Mouse (Mus musculus) heart, embryonic 16.5 days (tissue): ENCODE results near the gene Rfpl4. TPM values are rescaled to one million over a fixed set of nuclear protein-coding genes. Genes with fewer than 3 reads are reported as not detected.
"Not testable (repeated sequence)": the region's sequence is repeated elsewhere in the genome, so short reads cannot be mapped to it uniquely, and the experiment has no call there.

Source experiments
- ATAC-seq: fragments of 200-750 bp; cut with Nextera tagmentation; replicated peaks from 2 replicates; pipeline ENCODE4 v1.8.0; 2017; ENCODE audit warnings: moderate number of reproducible peaks; ENCODE audit not compliant: insufficient read depth, low FRiP score; ENCODE audit errors: extremely low read depth
- H3K27ac ChIP-seq: fragments of 300-500 bp; sonication (generic); 2 replicates; pipeline ENCODE4 v1.5.1; 2014; ENCODE audit warnings: mild to moderate bottlenecking, low read length, control low read depth, moderate library complexity
- H3K27me3 ChIP-seq: fragments of 300-500 bp; sonication (generic); 2 replicates; pipeline ENCODE4 v1.6.1; 2014; ENCODE audit warnings: low read length, mixed read lengths; ENCODE audit not compliant: control insufficient read depth, insufficient read depth
- H3K36me3 ChIP-seq: fragments of 300-500 bp; sonication (generic); 2 replicates; pipeline ENCODE4 v1.6.1; 2014; ENCODE audit not compliant: control insufficient read depth, insufficient read depth
- H3K4me1 ChIP-seq: fragments of 300-500 bp; sonication (generic); 2 replicates; pipeline ENCODE4 v1.6.1; 2014; ENCODE audit warnings: low read length, mixed read lengths; ENCODE audit not compliant: control insufficient read depth, insufficient read depth
- H3K4me2 ChIP-seq: fragments of 300-500 bp; sonication (generic); 2 replicates; pipeline ENCODE4 v1.6.1; 2014; ENCODE audit warnings: low read depth, mild to moderate bottlenecking, control low read depth, low read length
- H3K4me3 ChIP-seq: fragments of 300-500 bp; sonication (generic); 2 replicates; pipeline ENCODE4 v1.5.1; 2014; ENCODE audit warnings: mild to moderate bottlenecking, control low read depth, low read length
- H3K9ac ChIP-seq: fragments of 300-500 bp; sonication (generic); 2 replicates; pipeline ENCODE4 v1.6.1; 2014; ENCODE audit warnings: low read length, control low read depth
- H3K9me3 ChIP-seq: fragments of 300-500 bp; sonication (generic); replicated peaks from 2 replicates; pipeline ENCODE4 v1.6.1; 2016; ENCODE audit warnings: low read length; ENCODE audit not compliant: control insufficient read depth
- WGBS: fragments of 180-500 bp; shearing (Covaris S2); extraction: QIAGEN DNeasy Blood & Tissue Kit; methylation state at CpG from one replicate; pipeline ENCODE4 v1.1.7; 2014; 5-methylcytosine and 5-hydroxymethylcytosine counted together
- polyA plus RNA-seq: library from polyadenylated mRNA; unstranded; fragments of >200 nt; fragmentation: Nextera tagmentation; extraction: Ambion mirVana; gene quantifications from 2 replicates; pipeline ENCODE4 v1.2.1, GENCODE M21; 2015

The Rfpl4 gene
- not detected in 2 replicates for polyA plus RNA-seq

DNA sequence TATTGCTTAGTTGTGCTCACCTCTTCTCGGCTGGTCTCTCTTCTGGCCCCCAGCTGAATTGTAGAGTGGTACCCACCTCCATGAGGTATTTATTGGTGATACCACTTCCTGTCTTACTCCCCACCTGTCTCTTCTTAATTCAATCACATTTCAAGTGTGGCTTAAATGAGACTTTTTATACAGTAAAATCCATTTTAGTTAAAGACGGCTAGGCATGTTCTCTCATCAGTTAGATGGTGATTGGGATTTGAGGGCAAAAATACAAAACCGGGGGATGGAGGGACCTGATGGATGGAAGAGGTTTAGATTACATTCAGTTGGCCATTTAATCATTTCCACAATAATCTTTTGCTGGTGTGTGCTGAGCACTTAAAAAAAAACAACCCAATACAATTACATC, at the start of gene Rfpl4:
Gene Rfpl4 (minus strand): TSS at position 101 of the 400 bp plus-strand sequence.
- Histone ChIP-seq H3K27ac (no peak within 1 kb of the TSS), H3K36me3 (no peaks in the 10 kb centered on the region), H3K4me1 (no peaks in the 10 kb centered on the region), H3K9ac (no peak within 1 kb of the TSS), H3K4me2 (no peak within 1 kb of the TSS), H3K9me3 (no peaks in the 10 kb centered on the region), H3K4me3 (no peak within 1 kb of the TSS), H3K27me3 (no peaks in the 10 kb centered on the region)
- no peak for ATAC-seq
- WGBS, result 81% methylated on average over 3 of the region's 3 CpGs

DNA sequence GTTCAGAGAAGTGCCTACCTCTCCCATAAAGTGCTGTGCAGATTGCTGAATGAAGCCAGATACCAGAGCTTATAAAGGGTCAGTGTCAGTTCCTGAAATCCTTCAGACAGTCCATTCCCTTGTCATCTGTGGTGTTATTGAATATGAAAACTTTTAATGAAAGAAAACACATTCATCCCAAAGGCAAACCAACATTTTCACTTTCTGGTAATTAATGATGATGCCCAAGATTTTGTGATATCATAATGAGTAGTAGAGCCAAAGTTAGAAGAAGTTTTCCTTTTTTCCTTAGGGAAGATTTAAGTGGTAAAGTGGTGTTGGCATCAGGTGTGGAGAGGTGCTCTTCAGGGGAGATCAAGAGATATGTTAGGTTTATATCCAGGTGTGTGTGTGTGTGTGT, 32.8 kb upstream of the Rfpl4 start, which contains the start of gene Vmn1r55:
Gene Vmn1r55 (minus strand): TSS at position 101 of the 400 bp plus-strand sequence.
- H3K9ac ChIP-seq, result not testable (repeated sequence)

DNA sequence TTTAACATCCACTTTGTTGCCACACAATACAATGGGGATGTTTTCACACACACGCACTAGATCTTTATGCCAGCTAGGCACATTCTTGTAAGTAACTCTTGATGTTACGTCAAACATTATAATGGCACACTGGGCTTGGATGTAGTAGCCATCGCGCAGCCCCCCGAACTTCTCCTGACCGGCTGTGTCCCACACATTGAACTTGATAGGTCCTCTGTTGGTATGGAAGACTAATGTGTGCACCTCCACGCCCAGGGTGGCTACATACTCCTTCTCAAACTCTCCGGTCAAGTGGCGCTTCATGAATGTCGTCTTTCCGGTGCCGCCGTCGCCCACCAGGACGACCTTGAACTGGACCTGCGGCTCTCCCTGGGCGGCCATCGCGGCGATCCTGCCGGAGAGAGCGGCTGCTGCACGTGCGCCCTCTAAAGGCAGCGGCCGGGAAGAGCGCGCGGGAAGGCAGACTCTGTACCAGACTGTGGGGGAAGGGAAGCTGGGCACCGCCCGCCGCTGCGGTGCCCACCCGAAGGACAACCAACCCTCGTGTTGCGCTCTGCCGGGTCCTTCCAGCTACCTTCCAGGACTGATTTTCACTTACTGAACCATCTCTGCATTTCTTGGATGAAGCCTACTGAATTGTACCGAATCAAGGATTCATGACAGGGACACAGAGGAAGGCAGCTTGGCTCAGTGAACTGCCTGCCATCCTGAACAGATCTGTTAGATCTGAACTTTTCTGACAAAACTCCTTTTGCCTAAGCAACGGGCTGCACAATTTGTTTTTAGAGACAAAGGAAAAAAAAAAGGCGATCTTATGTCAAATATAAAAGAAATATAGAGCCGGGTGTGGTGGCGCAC, 9.0 kb upstream of the Rfpl4 start, which contains the start of gene Rasl2-9:
Gene Rasl2-9 (minus strand): TSS at position 402 of the 858 bp plus-strand sequence.
- Histone ChIP-seq H3K27me3 (no peaks in the 10 kb centered on the region), H3K4me3 (peak within 1 kb of the TSS; percentile 48), H3K9ac (peak within 1 kb of the TSS; percentile 52), H3K9me3 (no peaks in the 10 kb centered on the region), H3K27ac (peak within 1 kb of the TSS; percentile 31), H3K4me2 (peak within 1 kb of the TSS; percentile 61), H3K4me1 (peaks cover 4% of the 10 kb centered on the region; the same call in 1 of the 2 replicates), H3K36me3 (no peaks in the 10 kb centered on the region)
- peak; percentile 92 for ATAC-seq
- 16% methylated on average over 42 of the region's 42 CpGs for WGBS

More for the DNA sequence above, 32.8 kb upstream of the Rfpl4 start, which contains the start of gene Vmn1r55:
- not testable (repeated sequence) for ATAC-seq, H3K27ac ChIP-seq, H3K9me3 ChIP-seq, H3K4me2 ChIP-seq, H3K4me1 ChIP-seq, H3K36me3 ChIP-seq, H3K27me3 ChIP-seq, H3K4me3 ChIP-seq

DNA sequence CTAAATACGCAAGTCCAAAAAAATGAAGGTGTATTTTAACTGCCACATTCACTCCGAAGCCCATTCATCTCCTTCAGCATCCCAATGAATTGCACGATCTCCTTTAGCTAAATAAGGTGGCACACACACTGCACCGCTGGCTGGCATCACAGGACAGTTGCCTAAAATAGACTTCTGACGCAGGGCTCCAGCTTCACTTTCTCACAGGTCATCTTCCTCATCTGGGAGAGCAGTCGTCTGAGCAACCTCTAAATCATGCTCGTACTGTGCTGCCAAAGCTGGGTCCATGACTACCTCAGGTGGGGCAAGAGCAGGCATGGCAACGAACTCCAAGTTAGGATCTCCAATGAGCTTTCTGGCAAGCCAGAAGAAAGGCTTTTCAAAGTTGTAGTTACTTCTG, 8.3 kb upstream of the Rfpl4 start:
- Histone ChIP-seq H3K4me2 (peak overlapping the region; percentile 61), H3K9ac (no peak overlapping the region)
- 0 out of 2 replicates have a peak, but pooled peaks have one; percentile 23 for ATAC-seq

DNA sequence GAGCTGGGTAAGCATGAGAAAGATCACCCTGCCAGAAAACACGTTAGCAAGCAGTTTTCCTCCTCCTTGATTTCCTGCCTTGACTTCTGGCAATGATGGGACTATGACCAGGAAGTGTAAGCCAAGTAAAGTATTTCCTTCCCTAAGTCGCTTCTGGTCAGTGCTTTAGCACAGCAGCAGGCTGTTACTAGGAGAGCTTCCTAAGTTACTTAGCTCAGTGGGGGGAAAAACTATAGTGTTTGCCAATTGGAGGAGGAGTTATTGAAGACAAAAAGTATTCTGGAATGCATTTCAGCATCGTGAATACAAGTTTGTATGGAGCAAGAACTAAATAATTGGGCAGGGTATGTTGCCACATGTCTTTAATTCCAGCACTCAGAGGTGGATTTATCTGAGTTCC, 4.0 kb downstream of the Rfpl4 start:
- Histone ChIP-seq H3K36me3 (no peaks in the 10 kb centered on the region), H3K9me3 (no peaks in the 10 kb centered on the region), H3K9ac (no peak overlapping the region), H3K4me1 (no peaks in the 10 kb centered on the region), H3K4me3 (no peak overlapping the region), H3K27ac (no peak overlapping the region), H3K4me2 (no peak overlapping the region), H3K27me3 (no peaks in the 10 kb centered on the region)
- WGBS, result 29% methylated on average over 3 of the region's 3 CpGs
- no peak for ATAC-seq

More for the DNA sequence above, 8.3 kb upstream of the Rfpl4 start:
- H3K4me1 ChIP-seq, result peaks cover 4% of the 10 kb centered on the region; the same call in 1 of the 2 replicates
- H3K27me3 ChIP-seq, result no peaks in the 10 kb centered on the region
- H3K36me3 ChIP-seq, result no peaks in the 10 kb centered on the region
- H3K4me3 ChIP-seq, result no peak overlapping the region
- H3K27ac ChIP-seq, result no peak overlapping the region
- H3K9me3 ChIP-seq, result no peaks in the 10 kb centered on the region
- 68% methylated on average over 8 of the region's 8 CpGs for WGBS

DNA sequence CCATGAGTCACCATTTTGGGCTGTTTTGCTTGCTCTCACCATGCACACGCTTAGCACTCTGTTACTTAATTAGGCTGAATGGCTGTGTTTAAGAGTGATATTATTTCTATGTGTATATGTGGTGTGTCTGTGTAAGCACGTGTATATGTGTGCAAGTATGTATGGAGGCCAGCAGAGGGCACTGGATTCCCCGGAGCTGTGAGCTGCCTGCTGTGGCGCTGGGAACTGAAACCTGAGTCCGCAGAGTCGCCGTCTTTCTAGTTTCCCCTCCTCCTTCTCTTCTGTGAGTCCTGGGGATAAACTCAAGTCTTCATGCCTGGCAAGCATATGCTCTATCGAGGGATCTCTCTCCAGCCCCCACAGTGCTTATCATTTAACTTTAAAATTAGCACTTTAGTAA, 7.4 kb downstream of the Rfpl4 start:
- Histone ChIP-seq H3K27me3 (no peaks in the 10 kb centered on the region), H3K9ac (no peak overlapping the region), H3K4me3 (no peak overlapping the region), H3K27ac (no peak overlapping the region), H3K9me3 (no peaks in the 10 kb centered on the region), H3K36me3 (no peaks in the 10 kb centered on the region), H3K4me2 (no peak overlapping the region), H3K4me1 (no peaks in the 10 kb centered on the region)
- ATAC-seq, result no peak
- 74% methylated on average over 8 of the region's 8 CpGs for WGBS

DNA sequence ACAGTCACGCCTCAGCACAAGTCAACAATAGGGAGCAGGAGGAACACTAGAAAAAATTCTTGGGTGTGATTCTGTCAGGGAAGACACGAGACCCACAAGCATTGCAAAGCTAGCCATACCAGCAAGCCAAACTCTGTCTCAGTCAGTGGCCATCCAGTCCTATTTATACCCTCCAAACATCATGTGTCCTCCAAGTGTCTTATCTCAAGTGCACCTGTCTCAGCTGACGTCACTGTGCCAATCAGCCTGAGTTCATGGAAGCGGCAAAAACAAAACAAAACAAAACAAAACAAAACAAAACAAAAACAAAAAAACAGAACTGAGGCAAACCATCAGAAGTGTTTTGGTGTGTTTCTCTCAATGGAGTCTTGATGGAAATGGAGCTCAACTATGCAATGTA, 8.5 kb downstream of the Rfpl4 start:
- no peak overlapping the region for H3K27ac ChIP-seq
- no peaks in the 10 kb centered on the region for H3K4me1 ChIP-seq
- H3K36me3 ChIP-seq, result no peaks in the 10 kb centered on the region
- WGBS, result 54% methylated on average over 4 of the region's 4 CpGs
- H3K4me2 ChIP-seq, result no peak overlapping the region
- ATAC-seq, result no peak
- H3K9me3 ChIP-seq, result no peaks in the 10 kb centered on the region
- no peak overlapping the region for H3K9ac ChIP-seq
- no peak overlapping the region for H3K4me3 ChIP-seq
- no peaks in the 10 kb centered on the region for H3K27me3 ChIP-seq

DNA sequence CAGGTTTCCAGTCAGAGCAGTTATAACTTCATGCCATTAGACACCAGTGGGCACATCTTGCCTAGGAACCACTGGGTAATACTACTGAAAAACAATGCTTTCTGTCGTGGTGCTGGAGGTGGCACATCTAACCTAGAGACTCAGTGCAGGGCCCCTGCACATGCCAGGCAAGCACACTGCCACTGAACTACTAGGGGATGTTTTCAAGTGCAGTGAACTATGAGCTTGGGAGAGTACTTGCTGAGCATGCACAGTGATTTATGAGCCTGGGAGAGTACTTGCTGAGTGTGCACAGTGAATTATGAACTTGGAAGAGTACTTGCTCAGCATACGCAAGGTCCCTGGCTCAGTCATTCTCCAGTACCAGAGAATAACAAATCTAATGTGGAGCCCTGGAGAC, 14.2 kb downstream of the Rfpl4 start:
- Histone ChIP-seq H3K9ac (no peak overlapping the region), H3K4me2 (no peak overlapping the region), H3K4me1 (no peaks in the 10 kb centered on the region), H3K4me3 (no peak overlapping the region), H3K27ac (no peak overlapping the region), H3K27me3 (no peaks in the 10 kb centered on the region), H3K9me3 (no peaks in the 10 kb centered on the region), H3K36me3 (peaks cover 13% of the 10 kb centered on the region)
- WGBS, result 83% methylated on average over 2 of the region's 2 CpGs
- ATAC-seq, result no peak

DNA sequence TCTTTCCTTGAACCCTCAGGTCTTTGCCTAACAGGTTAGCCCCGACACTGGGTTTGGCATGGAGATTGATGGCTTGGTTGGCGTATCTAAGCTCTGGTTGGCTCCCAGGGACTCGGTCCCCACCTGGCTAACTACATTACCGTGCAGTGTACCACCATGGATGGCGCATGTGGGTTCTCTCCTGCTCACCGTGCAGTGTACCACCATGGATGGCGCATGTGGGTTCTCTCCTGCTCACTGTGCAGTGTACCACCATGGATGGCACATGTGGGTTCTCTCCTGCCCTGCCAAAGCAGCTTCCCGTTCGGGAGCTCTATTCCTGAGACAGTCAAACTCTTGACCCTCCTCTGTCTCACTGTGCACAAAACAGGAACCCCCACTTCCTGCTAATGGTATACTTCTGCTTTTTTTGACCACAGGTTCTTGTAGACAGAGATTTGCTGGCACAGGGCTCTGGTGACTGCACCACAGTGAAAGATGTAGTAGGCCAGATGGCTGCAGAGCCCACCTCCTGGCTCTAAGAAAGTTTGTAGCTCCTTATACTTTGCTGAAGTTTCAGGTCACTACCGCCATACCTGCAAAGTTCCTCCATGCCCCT, 15.6 kb downstream of the Rfpl4 start:
- no peak for ATAC-seq
- H3K4me2 ChIP-seq, result no peak overlapping the region
- no peak overlapping the region for H3K4me3 ChIP-seq
- H3K27ac ChIP-seq, result no peak overlapping the region
- no peaks in the 10 kb centered on the region for H3K9me3 ChIP-seq
- H3K9ac ChIP-seq, result no peak overlapping the region
- peaks cover 25% of the 10 kb centered on the region for H3K36me3 ChIP-seq
- WGBS, result 79% methylated on average over 10 of the region's 10 CpGs
- H3K4me1 ChIP-seq, result no peaks in the 10 kb centered on the region
- no peaks in the 10 kb centered on the region for H3K27me3 ChIP-seq
